Mouse (Mus musculus) megakaryocyte progenitor cell, adult 5-6 weeks (primary cell): ENCODE data around the gene Adgb. TPM values are rescaled to one million over a fixed set of nuclear protein-coding genes. Genes with fewer than 3 reads are reported as not detected.

ENCODE experiments used
- total RNA-seq, 2 experiments: library from RNA; stranded (forward) in 1 of 2; stranded (reverse) in 1 of 2; fragments of 157-497, 149-512 nt in 1 of 2; fragments of 200-1000 nt in 1 of 2; gene quantifications; 2 replicates each; pipeline versions ENCODE4 v1.2.3 to v1.2.4; 2015 to 2017

Adgb gene
- total RNA-seq, 2 experiments from 2014 or later: 0.21 to 0.72 TPM

Other genes starting within 250 kb of the Adgb start
- 88.6 and 95.5 TPM in 2 replicates for gene Rab32, start 85.9 kb upstream of the Adgb start, total RNA-seq (2015)
- gene Rab32, start 85.9 kb upstream of the Adgb start, total RNA-seq (2017): 58.1 and 68.9 TPM in 2 replicates
- gene Gm10944, start 209.0 kb upstream of the Adgb start, total RNA-seq (2015): not detected in 2 replicates
- gene Gm10944, start 209.0 kb upstream of the Adgb start, total RNA-seq (2017): not detected in 2 replicates